ENCODE assay signal across 10 mouse cellular contexts in genomic region chr1:92790628-92791027, GRCm38 (mm10). TPM values are rescaled to one million over a fixed set of nuclear protein-coding genes. Genes with fewer than 3 reads are reported as not detected.
DNase-seq lines count a peak whose midpoint lies in the region; ATAC-seq lines count a peak whose summit lies in the region.
"Had no signal": no experiment of that assay in that cellular context is flagged by ENCODE, and none has a peak within 500 bp of the region (broad histone marks: within the 10 kb centered on the region; RNA-seq: fewer than 3 reads in every experiment).

No protein-coding gene starts in this region.

- H3K4me3 ChIP-seq in heart, embryonic 11.5 days (ENCODE audit: low read depth, low read length): no peak overlapping the region
- peak overlapping the region; percentile 20 for H3K4me3 ChIP-seq in limb, embryonic 13.5 days

- H3K36me3 ChIP-seq in heart, embryonic 11.5 days (ENCODE audit: control insufficient read depth, insufficient read depth, low read length): no peaks in the 10 kb centered on the region
- H3K36me3 ChIP-seq in limb, embryonic 13.5 days: no peaks in the 10 kb centered on the region

- H3K27me3 ChIP-seq in heart, embryonic 11.5 days (ENCODE audit: control insufficient read depth, insufficient read depth, low read length): peaks cover 12% of the 10 kb centered on the region
- H3K27me3 ChIP-seq in limb, embryonic 13.5 days: no peaks in the 10 kb centered on the region

- H3K4me1 ChIP-seq in heart, embryonic 11.5 days (ENCODE audit: control insufficient read depth, insufficient read depth, low read length): peaks cover 27% of the 10 kb centered on the region
- peaks cover 38% of the 10 kb centered on the region for H3K4me1 ChIP-seq in limb, embryonic 13.5 days

- peak overlapping the region; percentile 47 for H3K4me2 ChIP-seq in heart, embryonic 11.5 days
- peak overlapping the region; percentile 55 for H3K4me2 ChIP-seq in limb, embryonic 13.5 days (replicated peaks)

- no peak overlapping the region for H3K9ac ChIP-seq in heart, embryonic 11.5 days (ENCODE audit: low read depth, low read length)
- H3K9ac ChIP-seq in limb, embryonic 13.5 days: peak overlapping the region; percentile 53; the same call in 1 of the 2 replicates

- no peak for ATAC-seq in heart, embryonic 11.5 days (replicated peaks; ENCODE audit: insufficient number of reproducible peaks, low FRiP score, low TSS enrichment)
- ATAC-seq in limb, embryonic 13.5 days (ENCODE audit: low FRiP score, low read depth): peak; percentile 6; the same call in 1 of the 2 replicates

- DNase-seq in heart, postnatal 14 days: no peak
- DNase-seq in testis, postnatal 10 days (ENCODE audit: low spot score): peak; percentile 30
- DNase-seq in testis, postnatal 14 days (ENCODE audit: low spot score): no peak
- DNase-seq in thymus, postnatal 10 days (ENCODE audit: low spot score in 2 of 2): no peak
- DNase-seq in urinary bladder, postnatal 36 days (ENCODE audit: low spot score in 2 of 2): no peak
- DNase-seq in urinary bladder, postnatal 4 days (ENCODE audit: low spot score in 2 of 2): no peak
- DNase-seq: B cell, adult 2 months; cerebellum, adult 9-11 months had no signal

- intact Hi-C loops in heart, postnatal 14 days (cut with DNase I): loop anchor here (5.0 kb wide), 1 partner anchor 42 kb away; the partner anchor contains the start of gene Gpc1

- H3K9me3 ChIP-seq in heart, embryonic 11.5 days (replicated peaks; ENCODE audit: control insufficient read depth, low read length): no peaks in the 10 kb centered on the region
- no peaks in the 10 kb centered on the region for H3K9me3 ChIP-seq in limb, embryonic 13.5 days

- no peak overlapping the region for H3K27ac ChIP-seq in heart, embryonic 11.5 days (ENCODE audit: low read depth, low read length)
- H3K27ac ChIP-seq in limb, embryonic 13.5 days: peak overlapping the region; percentile 75

- WGBS in heart, embryonic 11.5 days (ENCODE audit: insufficient replicate concordance): 48% methylated on average over 7 of the region's 7 CpGs
- WGBS in limb, embryonic 13.5 days: 19% methylated on average over 7 of the region's 7 CpGs

RNA-seq across cellular contexts. Expression of gene Gpc1, which starts 40.8 kb away (rescaled TPM):
- polyA plus RNA-seq in heart, embryonic 11.5 days (2014; fragmentation: Nextera tagmentation; extraction: Ambion mirVana): 25.9 and 34.3 TPM in 2 replicates
- 100 to 1,000 TPM; 222 to 238 TPM for total RNA-seq in heart, postnatal 14 days (2021)
- 67.7 and 71.4 TPM in 2 replicates for polyA plus RNA-seq in limb, embryonic 13.5 days (2015; fragmentation: Nextera tagmentation; extraction: Ambion mirVana)
